Mouse (Mus musculus) small intestine, adult 2 months (tissue): ENCODE measurements at regions not wholly inside any gene's neighbourhood (a gene's known extent, or its start where the extent isn't known, plus 50 kb on each side); places are given as distances from the start of the nearest gene placed in this dataset.

Experiments used
- CTCF ChIP-seq: fragments of 200-500 bp; IDR thresholded peaks from 2 replicates; pipeline ENCODE4 v1.5.1; 2012; ENCODE audit warnings: low read depth, mild to moderate bottlenecking, control low read depth, inconsistent platforms, low read length, moderate library complexity, mixed read lengths; ENCODE audit not compliant: insufficient replicate concordance, insufficient read length; ENCODE audit errors: extremely low read depth
- POLR2A ChIP-seq: fragments of 200-500 bp; IDR thresholded peaks from 2 replicates; pipeline ENCODE4 v1.6.1; 2012; ENCODE audit warnings: low read depth, mild to moderate bottlenecking, control low read depth, inconsistent platforms, low read length, moderate library complexity

- TF ChIP-seq CTCF (no peak), POLR2A (no peak)
Measured at GRCm38 (mm10) chr10:97778531-97778930, 52.0 kb upstream of the C030005K15Rik start.
